Mouse (Mus musculus): ENCODE data around the gene Pdyn. TPM values are rescaled to one million over a fixed set of nuclear protein-coding genes. Genes with fewer than 3 reads are reported as not detected.

Gene Pdyn
- polyA plus RNA-seq, 1 experiment from 2014 or later, result 9.2 TPM

DNA sequence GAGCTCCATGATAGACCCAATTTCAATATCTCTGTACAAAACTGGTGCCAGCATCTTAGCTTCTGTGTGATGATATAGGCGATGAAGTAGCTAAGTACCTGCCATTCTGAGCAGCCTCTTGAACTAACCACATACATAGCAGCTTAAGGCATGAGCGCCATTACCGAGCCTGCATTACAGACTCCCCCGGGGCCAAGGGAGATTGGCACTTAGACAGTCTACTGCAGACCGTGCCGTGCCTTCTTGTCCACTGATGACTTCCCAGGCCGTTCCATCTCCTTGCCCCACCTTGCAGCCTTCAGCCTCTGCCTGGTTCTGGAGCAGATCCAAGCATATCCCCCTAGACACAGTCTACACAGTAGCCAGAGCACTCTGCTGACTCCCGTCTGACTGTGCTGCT, 7.0 kb downstream of the Pdyn start:
- no peak for ATAC-seq
- H3K9me3 ChIP-seq (ENCODE audit: control insufficient read depth, low read length), result no peaks in the 10 kb centered on the region
- H3K9ac ChIP-seq (replicated peaks; ENCODE audit: low read depth, low read length), result no peak overlapping the region
- WGBS, result 80% methylated on average over 8 of the region's 8 CpGs
- no peaks in the 10 kb centered on the region for H3K36me3 ChIP-seq (ENCODE audit: control insufficient read depth, insufficient read depth)
- no peaks in the 10 kb centered on the region for H3K27me3 ChIP-seq (replicated peaks; ENCODE audit: control insufficient read depth, insufficient read depth, low read length)
- H3K4me2 ChIP-seq (ENCODE audit: low read length), result no peak overlapping the region
- H3K4me1 ChIP-seq (replicated peaks; ENCODE audit: control insufficient read depth, insufficient read depth, low read length), result no peaks in the 10 kb centered on the region
- no peak overlapping the region for H3K27ac ChIP-seq (ENCODE audit: low read length)
- H3K4me3 ChIP-seq (replicated peaks; ENCODE audit: low read length), result no peak overlapping the region

DNA sequence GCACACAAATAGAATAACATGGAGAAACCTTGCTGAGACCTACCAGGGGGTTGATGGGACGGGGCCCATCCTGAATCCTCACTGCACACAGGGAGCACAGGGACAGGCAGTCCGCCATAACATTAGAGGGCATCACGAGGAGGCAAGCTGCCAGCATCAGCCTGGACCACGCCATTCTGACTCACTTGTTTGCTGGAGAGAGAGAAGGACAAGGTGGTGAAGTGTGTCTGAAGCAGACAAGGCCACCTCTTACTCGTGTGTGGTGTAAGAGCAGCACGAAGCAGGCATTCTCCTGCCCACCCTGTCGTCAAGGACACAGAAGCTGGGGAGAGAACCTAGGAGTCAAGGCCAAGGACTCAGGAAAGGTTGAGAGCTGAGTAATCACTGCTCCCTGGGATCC, 9.9 kb downstream of the Pdyn start:
- WGBS, result 80% methylated on average over 7 of the region's 7 CpGs
- no peaks in the 10 kb centered on the region for H3K9me3 ChIP-seq (ENCODE audit: control insufficient read depth, low read length)
- no peak overlapping the region for H3K9ac ChIP-seq (replicated peaks; ENCODE audit: low read depth, low read length)
- H3K4me2 ChIP-seq (ENCODE audit: low read length), result no peak overlapping the region
- no peak overlapping the region for H3K27ac ChIP-seq (ENCODE audit: low read length)
- H3K36me3 ChIP-seq (ENCODE audit: control insufficient read depth, insufficient read depth), result no peaks in the 10 kb centered on the region
- peaks cover 9% of the 10 kb centered on the region for H3K4me1 ChIP-seq (replicated peaks; ENCODE audit: control insufficient read depth, insufficient read depth, low read length)
- H3K4me3 ChIP-seq (replicated peaks; ENCODE audit: low read length), result no peak overlapping the region
- ATAC-seq, result no peak
- no peaks in the 10 kb centered on the region for H3K27me3 ChIP-seq (replicated peaks; ENCODE audit: control insufficient read depth, insufficient read depth, low read length)

DNA sequence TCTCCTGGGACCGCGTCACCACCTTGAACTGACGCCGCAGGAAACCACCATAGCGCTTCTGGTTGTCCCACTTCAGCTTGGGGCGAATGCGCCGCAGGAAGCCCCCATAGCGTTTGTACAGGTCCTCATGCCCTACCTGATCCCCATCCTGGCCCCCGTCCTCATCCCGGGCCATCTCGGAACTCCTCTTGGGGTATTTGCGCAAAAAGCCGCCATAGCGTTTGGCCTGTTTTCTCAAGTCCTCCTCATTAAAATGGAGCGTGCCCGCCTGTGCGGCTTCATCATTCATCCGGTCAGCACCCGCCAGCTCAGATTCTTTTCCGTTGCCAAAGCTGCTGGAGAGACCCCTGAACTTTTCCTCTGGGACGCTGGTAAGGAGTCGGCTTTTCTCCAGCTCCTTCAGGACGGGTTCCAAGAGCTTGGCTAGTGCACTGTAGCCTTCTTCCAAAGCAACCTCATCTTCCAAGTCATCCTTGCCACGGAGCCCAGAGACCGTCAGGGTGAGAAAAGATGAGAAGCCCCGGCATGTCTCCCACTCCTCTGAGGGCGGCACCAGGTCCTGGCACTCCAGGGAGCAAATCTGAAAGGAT, 11.5 kb downstream of the Pdyn start:
- no peak overlapping the region for H3K9ac ChIP-seq (replicated peaks; ENCODE audit: low read depth, low read length)
- H3K36me3 ChIP-seq (ENCODE audit: control insufficient read depth, insufficient read depth), result no peaks in the 10 kb centered on the region
- ATAC-seq, result no peak
- 88% methylated on average over 28 of the region's 28 CpGs for WGBS
- no peak overlapping the region for H3K4me3 ChIP-seq (replicated peaks; ENCODE audit: low read length)
- H3K4me2 ChIP-seq (ENCODE audit: low read length), result no peak overlapping the region
- H3K27me3 ChIP-seq (replicated peaks; ENCODE audit: control insufficient read depth, insufficient read depth, low read length), result no peaks in the 10 kb centered on the region
- H3K4me1 ChIP-seq (replicated peaks; ENCODE audit: control insufficient read depth, insufficient read depth, low read length), result peaks cover 9% of the 10 kb centered on the region
- H3K9me3 ChIP-seq (ENCODE audit: control insufficient read depth, low read length), result no peaks in the 10 kb centered on the region
- no peak overlapping the region for H3K27ac ChIP-seq (ENCODE audit: low read length)

DNA sequence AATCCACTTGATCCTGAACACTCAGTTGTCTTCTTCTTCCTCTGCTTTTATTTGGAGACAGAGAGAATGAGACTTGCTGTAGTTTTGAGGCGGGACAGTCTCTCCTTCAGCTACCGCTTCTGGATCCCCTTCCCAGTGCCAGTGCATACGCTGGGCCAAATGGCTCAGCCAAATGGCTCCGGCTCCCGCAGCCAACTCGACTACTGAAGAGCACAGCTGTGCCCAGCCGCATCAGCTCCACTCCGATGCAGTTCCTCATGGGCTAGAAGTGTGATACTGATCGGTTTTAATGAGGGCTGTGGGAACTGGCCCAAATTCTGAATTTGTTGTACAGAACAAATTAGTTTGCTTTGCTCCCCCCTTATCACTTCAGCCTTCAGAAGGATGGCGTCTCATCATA, 12.7 kb downstream of the Pdyn start:
- Histone ChIP-seq H3K27ac (ENCODE audit: low read length) (no peak overlapping the region; the same call in 1 of the 2 replicates), H3K9me3 (ENCODE audit: control insufficient read depth, low read length) (no peaks in the 10 kb centered on the region), H3K4me2 (ENCODE audit: low read length) (no peak overlapping the region), H3K4me1 (replicated peaks; ENCODE audit: control insufficient read depth, insufficient read depth, low read length) (peaks cover 9% of the 10 kb centered on the region), H3K4me3 (replicated peaks; ENCODE audit: low read length) (no peak overlapping the region), H3K27me3 (replicated peaks; ENCODE audit: control insufficient read depth, insufficient read depth, low read length) (no peaks in the 10 kb centered on the region), H3K9ac (replicated peaks; ENCODE audit: low read depth, low read length) (no peak overlapping the region), H3K36me3 (ENCODE audit: control insufficient read depth, insufficient read depth) (no peaks in the 10 kb centered on the region)
- peak; percentile 89 for ATAC-seq
- 34% methylated on average over 10 of the region's 10 CpGs for WGBS

DNA sequence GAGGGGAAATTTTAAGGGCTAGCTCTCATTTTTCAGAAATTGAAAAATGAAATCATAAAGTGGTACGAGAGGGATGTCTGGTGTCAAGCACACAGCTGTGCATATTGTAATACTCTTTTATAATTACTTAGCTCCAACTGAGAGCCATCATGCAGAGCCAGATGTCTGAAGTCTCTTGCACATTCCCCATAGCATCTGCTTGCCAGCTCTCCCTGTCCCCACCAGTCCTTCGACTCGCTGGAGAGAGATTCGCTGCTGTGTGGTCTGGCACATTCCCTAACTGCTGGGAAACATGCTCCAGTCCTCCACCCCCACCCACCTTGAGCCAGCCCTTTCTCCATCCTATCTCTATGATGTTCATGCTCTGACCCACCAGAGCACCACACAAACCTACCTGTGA, 15.6 kb downstream of the Pdyn start:
- H3K27me3 ChIP-seq (replicated peaks; ENCODE audit: control insufficient read depth, insufficient read depth, low read length), result no peaks in the 10 kb centered on the region
- WGBS, result 75% methylated on average over 4 of the region's 4 CpGs
- no peak for ATAC-seq

DNA sequence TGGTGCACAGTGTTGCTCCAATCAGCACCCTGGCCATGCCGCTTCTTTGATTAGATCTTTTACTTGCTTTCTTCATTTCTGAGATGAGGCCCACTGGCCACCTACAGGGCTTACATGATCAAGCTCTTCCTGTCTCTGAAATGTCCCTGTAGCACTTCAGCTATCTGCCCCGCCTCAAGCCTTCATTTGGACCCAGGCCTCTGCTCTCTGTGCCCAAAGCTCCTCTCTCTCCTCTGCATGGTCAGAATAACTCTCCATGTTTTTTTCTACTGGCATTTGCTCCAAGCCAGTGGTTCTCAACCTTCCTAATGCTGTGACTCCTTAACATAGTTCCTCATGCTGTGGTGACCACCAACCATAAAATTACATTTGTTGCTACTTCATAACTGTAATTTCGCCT, 19.4 kb downstream of the Pdyn start:
- Histone ChIP-seq H3K4me1 (replicated peaks; ENCODE audit: control insufficient read depth, insufficient read depth, low read length) (no peaks in the 10 kb centered on the region), H3K27me3 (replicated peaks; ENCODE audit: control insufficient read depth, insufficient read depth, low read length) (no peaks in the 10 kb centered on the region), H3K4me2 (ENCODE audit: low read length) (no peak overlapping the region), H3K27ac (ENCODE audit: low read length) (no peak overlapping the region), H3K36me3 (ENCODE audit: control insufficient read depth, insufficient read depth) (no peaks in the 10 kb centered on the region), H3K9me3 (ENCODE audit: control insufficient read depth, low read length) (no peaks in the 10 kb centered on the region), H3K9ac (replicated peaks; ENCODE audit: low read depth, low read length) (no peak overlapping the region), H3K4me3 (replicated peaks; ENCODE audit: low read length) (no peak overlapping the region)
- WGBS, result 94% methylated on average over 3 of the region's 3 CpGs
- no peak for ATAC-seq

More for the DNA sequence above, 15.6 kb downstream of the Pdyn start:
- Histone ChIP-seq H3K36me3 (ENCODE audit: control insufficient read depth, insufficient read depth) (no peaks in the 10 kb centered on the region), H3K4me3 (replicated peaks; ENCODE audit: low read length) (no peak overlapping the region), H3K9ac (replicated peaks; ENCODE audit: low read depth, low read length) (no peak overlapping the region), H3K27ac (ENCODE audit: low read length) (no peak overlapping the region), H3K4me1 (replicated peaks; ENCODE audit: control insufficient read depth, insufficient read depth, low read length) (peaks cover 9% of the 10 kb centered on the region), H3K4me2 (ENCODE audit: low read length) (no peak overlapping the region), H3K9me3 (ENCODE audit: control insufficient read depth, low read length) (no peaks in the 10 kb centered on the region)

DNA sequence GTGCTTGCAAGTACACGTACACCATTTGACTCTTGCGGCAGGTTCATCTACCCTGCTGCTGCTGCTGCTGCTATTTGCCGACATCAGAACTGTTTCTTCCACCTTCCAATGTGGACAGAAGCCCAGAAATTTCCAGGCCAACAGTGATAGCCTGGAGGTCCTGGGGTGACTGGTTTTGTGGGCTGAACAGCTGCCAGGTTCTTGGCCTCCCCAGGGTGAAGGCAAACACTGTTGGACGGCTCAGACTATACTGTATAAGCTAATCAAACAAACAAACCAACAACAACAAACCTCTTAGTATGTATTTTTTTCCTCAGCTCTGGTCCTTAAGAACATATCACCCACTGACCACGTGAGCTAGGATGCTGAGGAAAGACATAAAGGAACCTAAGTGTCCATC, 20.6 kb downstream of the Pdyn start:
- H3K4me1 ChIP-seq (replicated peaks; ENCODE audit: control insufficient read depth, insufficient read depth, low read length), result no peaks in the 10 kb centered on the region
- H3K4me2 ChIP-seq (ENCODE audit: low read length), result no peak overlapping the region
- no peak for ATAC-seq
- no peaks in the 10 kb centered on the region for H3K36me3 ChIP-seq (ENCODE audit: control insufficient read depth, insufficient read depth)
- H3K27ac ChIP-seq (ENCODE audit: low read length), result no peak overlapping the region
- H3K9ac ChIP-seq (replicated peaks; ENCODE audit: low read depth, low read length), result no peak overlapping the region
- no peaks in the 10 kb centered on the region for H3K27me3 ChIP-seq (replicated peaks; ENCODE audit: control insufficient read depth, insufficient read depth, low read length)
- H3K9me3 ChIP-seq (ENCODE audit: control insufficient read depth, low read length), result no peaks in the 10 kb centered on the region
- WGBS, result 82% methylated on average over 5 of the region's 5 CpGs
- no peak overlapping the region for H3K4me3 ChIP-seq (replicated peaks; ENCODE audit: low read length)

DNA sequence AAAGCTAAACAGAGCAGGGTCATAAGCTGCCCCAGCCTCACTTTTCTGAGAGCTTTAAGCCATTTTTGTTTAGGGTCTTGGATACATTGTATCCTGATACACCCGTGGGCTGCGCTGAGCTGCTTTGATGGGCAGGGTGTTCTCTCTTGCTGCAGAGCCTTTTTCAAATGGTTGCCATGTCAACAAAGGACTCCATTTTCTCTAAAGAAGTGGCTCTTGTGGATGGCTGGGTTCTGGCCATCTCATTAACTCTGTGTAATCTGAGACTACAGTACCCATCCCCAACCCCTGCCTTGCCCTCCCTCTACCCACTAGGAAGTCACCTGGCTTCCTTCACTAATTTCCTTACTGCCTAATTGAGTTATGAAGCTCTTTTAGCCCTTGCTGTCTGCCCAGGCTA, 22.0 kb downstream of the Pdyn start:
- Histone ChIP-seq H3K9ac (replicated peaks; ENCODE audit: low read depth, low read length) (no peak overlapping the region), H3K4me2 (ENCODE audit: low read length) (no peak overlapping the region), H3K27me3 (replicated peaks; ENCODE audit: control insufficient read depth, insufficient read depth, low read length) (no peaks in the 10 kb centered on the region), H3K9me3 (ENCODE audit: control insufficient read depth, low read length) (no peaks in the 10 kb centered on the region), H3K27ac (ENCODE audit: low read length) (no peak overlapping the region), H3K4me1 (replicated peaks; ENCODE audit: control insufficient read depth, insufficient read depth, low read length) (no peaks in the 10 kb centered on the region), H3K4me3 (replicated peaks; ENCODE audit: low read length) (no peak overlapping the region), H3K36me3 (ENCODE audit: control insufficient read depth, insufficient read depth) (no peaks in the 10 kb centered on the region)
- peak; percentile 61 for ATAC-seq
- 4% methylated on average over 2 of the region's 2 CpGs for WGBS

DNA sequence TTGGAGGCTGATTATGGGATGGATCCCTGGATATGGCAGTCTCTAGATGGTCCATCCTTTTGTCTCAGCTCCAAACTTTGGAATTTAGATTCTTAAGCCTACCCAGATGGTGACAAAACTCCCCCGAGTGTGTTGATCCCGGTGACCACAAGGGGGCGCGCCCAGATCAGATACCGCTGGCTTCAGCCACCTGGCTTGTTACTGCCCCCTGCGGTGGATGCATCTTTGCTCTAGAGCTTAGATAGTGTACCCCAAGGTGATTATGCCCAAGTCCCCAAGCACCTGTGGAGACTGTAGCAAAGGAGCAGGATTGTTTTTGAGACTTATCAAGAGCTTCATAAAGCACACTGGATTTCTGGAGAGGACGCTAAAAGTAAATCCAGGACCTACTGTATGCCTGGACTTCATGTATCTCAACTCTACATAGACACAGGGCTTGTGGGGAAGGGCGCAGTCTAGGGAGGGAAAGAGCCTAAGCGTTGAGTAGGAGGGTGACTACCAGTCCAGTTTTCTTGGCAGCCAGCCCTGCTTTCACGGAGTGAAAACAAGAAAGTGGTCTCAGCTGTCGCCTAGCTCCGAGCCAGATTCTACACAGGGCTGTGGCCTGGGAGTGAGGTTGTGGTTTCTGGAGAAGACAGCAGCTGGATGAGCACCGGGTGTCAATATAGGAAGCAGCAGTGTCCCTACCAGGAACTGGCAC, 24.6 kb downstream of the Pdyn start:
- Histone ChIP-seq H3K4me3 (replicated peaks; ENCODE audit: low read length) (no peak overlapping the region), H3K27ac (ENCODE audit: low read length) (no peak overlapping the region), H3K36me3 (ENCODE audit: control insufficient read depth, insufficient read depth) (no peaks in the 10 kb centered on the region), H3K9ac (replicated peaks; ENCODE audit: low read depth, low read length) (no peak overlapping the region), H3K9me3 (ENCODE audit: control insufficient read depth, low read length) (no peaks in the 10 kb centered on the region), H3K4me2 (ENCODE audit: low read length) (no peak overlapping the region), H3K27me3 (replicated peaks; ENCODE audit: control insufficient read depth, insufficient read depth, low read length) (no peaks in the 10 kb centered on the region), H3K4me1 (replicated peaks; ENCODE audit: control insufficient read depth, insufficient read depth, low read length) (no peaks in the 10 kb centered on the region)
- ATAC-seq, result peak; percentile 62
- WGBS, result 23% methylated on average over 13 of the region's 13 CpGs

Data from forebrain, embryonic 16.5 days (tissue).